Mouse (Mus musculus) adrenal gland, postnatal 4 days (tissue): ENCODE measurements around the gene Ush1g. TPM values are rescaled to one million over a fixed set of nuclear protein-coding genes. Genes with fewer than 3 reads are reported as not detected.
A peak's percentile ranks its signal among the peaks of the same experiment; 100 is the strongest.

Source experiments
- DNase-seq, 2 experiments: peaks; one replicate each; pipeline ENCODE4 v3.0.0; 2021 to 2022; ENCODE audit warnings: low spot score in 2 of 2, mixed read lengths in 2 of 2
- total RNA-seq, 2 experiments: library from RNA; stranded (reverse); gene quantifications; 2 replicates each; pipeline ENCODE4 v1.2.3; 2021

The Ush1g gene
- total RNA-seq, 2 experiments from 2014 or later = 0.73 to 0.84 TPM

- DNase-seq = no peak
Observed at GRCm38 (mm10) chr11:115271052-115271451, 50.8 kb downstream of the Ush1g start.

GRCm38 (mm10) chr11:115270148-115270861, 51.5 kb downstream of the Ush1g start:
- peak; percentile 67 to 69 for DNase-seq

- DNase-seq = no peak
Observed at GRCm38 (mm10) chr11:115269330-115270066, 52.3 kb downstream of the Ush1g start.

- no peak for DNase-seq
Observed at GRCm38 (mm10) chr11:115267958-115268357, 53.9 kb downstream of the Ush1g start.

- no peak for DNase-seq
Observed at GRCm38 (mm10) chr11:115267061-115267883, 54.6 kb downstream of the Ush1g start, which contains the start of gene Grin2c. Grin2c (minus strand) TSS chr11:115267243.

GRCm38 (mm10) chr11:115266400-115266778, 55.5 kb downstream of the Ush1g start:
- DNase-seq = no peak

GRCm38 (mm10) chr11:115265771-115266399, 56.0 kb downstream of the Ush1g start:
- no peak for DNase-seq

Other genes starting within 250 kb of the Ush1g start
- gene Rab37, start 230.6 kb downstream of the Ush1g start, total RNA-seq = 1 to 10 TPM; 2.1 to 2.5 TPM
- 1 to 10 TPM; 2.0 to 2.2 TPM for gene Cd300lf, start 188.0 kb downstream of the Ush1g start, total RNA-seq
- 10 to 100 TPM; 28.9 to 37.6 TPM for gene Slc9a3r1, start 158.7 kb downstream of the Ush1g start, total RNA-seq
- 10 to 100 TPM; 11.9 to 12.0 TPM for gene Tmem104, start 134.6 kb downstream of the Ush1g start, total RNA-seq
- gene Nat9, start 134.2 kb downstream of the Ush1g start, total RNA-seq = 10 to 100 TPM; 21.6 to 22.1 TPM
- 1 to 10 TPM; 1.8 to 2.0 TPM for gene Grin2c, start 54.8 kb downstream of the Ush1g start, total RNA-seq
- gene Fdxr, start 45.0 kb downstream of the Ush1g start, total RNA-seq = 100 to 1,000 TPM; 608 to 629 TPM
- gene Fads6, start 24.4 kb downstream of the Ush1g start, total RNA-seq = 10 to 100 TPM; 26.0 to 31.3 TPM
- not detected for gene Otop2, start 14.9 kb downstream of the Ush1g start, total RNA-seq
- under 1 TPM; 0.17 to 0.20 TPM for gene Otop3, start 12.7 kb upstream of the Ush1g start, total RNA-seq
- gene Hid1, start 45.7 kb upstream of the Ush1g start, total RNA-seq = 10 to 100 TPM; 29.0 to 34.2 TPM
- 10 to 100 TPM; 44.3 to 47.4 TPM for gene Cdr2l, start 59.9 kb upstream of the Ush1g start, total RNA-seq
- gene Mrpl58, start 81.7 kb upstream of the Ush1g start, total RNA-seq = 100 to 1,000 TPM; 150 to 158 TPM
- gene Atp5h, start 97.9 kb upstream of the Ush1g start, total RNA-seq = 100 to 1,000 TPM; 503 to 527 TPM
- gene Kctd2, start 98.1 kb upstream of the Ush1g start, total RNA-seq = 10 to 100 TPM; 56.7 to 61.6 TPM
- gene Trim80, start 118.5 kb upstream of the Ush1g start, total RNA-seq = not detected
- gene Slc16a5, start 140.4 kb upstream of the Ush1g start, total RNA-seq = 1 to 10 TPM in 1 of 2 experiments, under 1 TPM in 1; 0.51 to 3.6 TPM
- 1 to 10 TPM; 7.6 to 8.5 TPM for gene Armc7, start 153.6 kb upstream of the Ush1g start, total RNA-seq
- 100 to 1,000 TPM in 1 of 2 experiments, 10 to 100 TPM in 1; 91.6 to 113 TPM for gene Nt5c, start 169.8 kb upstream of the Ush1g start, total RNA-seq
- 100 to 1,000 TPM; 149 to 164 TPM for gene Jpt1, start 192.3 kb upstream of the Ush1g start, total RNA-seq
- gene Sumo2, start 214.2 kb upstream of the Ush1g start, total RNA-seq = 100 to 1,000 TPM; 361 to 374 TPM
- 10 to 100 TPM; 68.9 to 73.6 TPM for gene Nup85, start 242.4 kb upstream of the Ush1g start, total RNA-seq